Mouse (Mus musculus) MEL-GATA-1-ER (cell line): ENCODE measurements around the gene Ufl1.
"Not testable (repeated sequence)": the region's sequence is repeated elsewhere in the genome, so short reads cannot be mapped to it uniquely, and the experiment has no call there.

ENCODE experiments used
- DNase-seq: peaks from one replicate; pipeline ENCODE4 v3.0.0-alpha.2; 2012; ENCODE audit warnings: low read depth; ENCODE audit errors: extremely low read depth

The Ufl1 gene

GRCm38 (mm10) chr4:25281671-25282038 lies at the start of gene Ufl1:
TSS of gene Ufl1 (minus strand) at chr4:25281821.
- DNase-seq: peak; percentile 93

- DNase-seq: no peak
Observed at GRCm38 (mm10) chr4:25325684-25326220, 44.1 kb upstream of the Ufl1 start.

- peak; percentile 43 for DNase-seq
Observed at GRCm38 (mm10) chr4:25322631-25323178, 41.1 kb upstream of the Ufl1 start.

GRCm38 (mm10) chr4:25313767-25314166 lies 32.1 kb upstream of the Ufl1 start:
- no peak for DNase-seq

- not testable (repeated sequence) for DNase-seq
Observed at GRCm38 (mm10) chr4:25285002-25285401, 3.4 kb upstream of the Ufl1 start.

- peak; percentile 44 for DNase-seq
Observed at GRCm38 (mm10) chr4:25280938-25281670, 517 bp downstream of the Ufl1 start.

GRCm38 (mm10) chr4:25272861-25273627 lies 8.6 kb downstream of the Ufl1 start:
- no peak for DNase-seq

- no peak for DNase-seq
Observed at GRCm38 (mm10) chr4:25271926-25272325, 9.7 kb downstream of the Ufl1 start.

- peak; percentile 47 for DNase-seq
Observed at GRCm38 (mm10) chr4:25267144-25267543, 14.5 kb downstream of the Ufl1 start.

GRCm38 (mm10) chr4:25257822-25258398 lies 23.7 kb downstream of the Ufl1 start:
- DNase-seq: no peak

GRCm38 (mm10) chr4:25242776-25243175 lies 38.8 kb downstream of the Ufl1 start, which contains the start of gene Fhl5:
TSS of gene Fhl5 (minus strand) at chr4:25242876.
- no peak for DNase-seq

- DNase-seq: not testable (repeated sequence)
Observed at GRCm38 (mm10) chr4:25235663-25236062, 46.0 kb downstream of the Ufl1 start.

- not testable (repeated sequence) for DNase-seq
Observed at GRCm38 (mm10) chr4:25233767-25234166, 47.9 kb downstream of the Ufl1 start.

- no peak for DNase-seq
Observed at GRCm38 (mm10) chr4:25232546-25232945, 49.1 kb downstream of the Ufl1 start.

GRCm38 (mm10) chr4:25227527-25227926 lies 54.1 kb downstream of the Ufl1 start:
- no peak for DNase-seq

GRCm38 (mm10) chr4:25221927-25222326 lies 59.7 kb downstream of the Ufl1 start:
- no peak for DNase-seq

- no peak for DNase-seq
Observed at GRCm38 (mm10) chr4:25213451-25213850, 68.2 kb downstream of the Ufl1 start.

GRCm38 (mm10) chr4:25206166-25206565 lies 75.5 kb downstream of the Ufl1 start:
- DNase-seq: no peak
